Mouse (Mus musculus) adrenal gland, adult 18-20 months (tissue): ENCODE measurements around the gene Wnt3a. TPM values are rescaled to one million over a fixed set of nuclear protein-coding genes. Genes with fewer than 3 reads are reported as not detected.
"Not testable (repeated sequence)": the region's sequence is repeated elsewhere in the genome, so short reads cannot be mapped to it uniquely, and the experiment has no call there.

Source experiments
- DNase-seq, 2 experiments: peaks; one replicate each; pipeline ENCODE4 v3.0.0; 2021 to 2022; ENCODE audit warnings: low spot score in 2 of 2
- total RNA-seq, 2 experiments: library from RNA; stranded (reverse); gene quantifications; 1 replicate in 1 of 2; 2 replicates in 1 of 2; pipeline ENCODE4 v1.2.3; 2021

The Wnt3a gene
- total RNA-seq, 2 experiments from 2014 or later: not detected

- no peak for DNase-seq
Measured at GRCm38 (mm10) chr11:59308164-59308542, 17.6 kb upstream of the Wnt3a start.

- DNase-seq: peak; percentile 81 to 83
Measured at GRCm38 (mm10) chr11:59307422-59308163, 17.0 kb upstream of the Wnt3a start.

DNA sequence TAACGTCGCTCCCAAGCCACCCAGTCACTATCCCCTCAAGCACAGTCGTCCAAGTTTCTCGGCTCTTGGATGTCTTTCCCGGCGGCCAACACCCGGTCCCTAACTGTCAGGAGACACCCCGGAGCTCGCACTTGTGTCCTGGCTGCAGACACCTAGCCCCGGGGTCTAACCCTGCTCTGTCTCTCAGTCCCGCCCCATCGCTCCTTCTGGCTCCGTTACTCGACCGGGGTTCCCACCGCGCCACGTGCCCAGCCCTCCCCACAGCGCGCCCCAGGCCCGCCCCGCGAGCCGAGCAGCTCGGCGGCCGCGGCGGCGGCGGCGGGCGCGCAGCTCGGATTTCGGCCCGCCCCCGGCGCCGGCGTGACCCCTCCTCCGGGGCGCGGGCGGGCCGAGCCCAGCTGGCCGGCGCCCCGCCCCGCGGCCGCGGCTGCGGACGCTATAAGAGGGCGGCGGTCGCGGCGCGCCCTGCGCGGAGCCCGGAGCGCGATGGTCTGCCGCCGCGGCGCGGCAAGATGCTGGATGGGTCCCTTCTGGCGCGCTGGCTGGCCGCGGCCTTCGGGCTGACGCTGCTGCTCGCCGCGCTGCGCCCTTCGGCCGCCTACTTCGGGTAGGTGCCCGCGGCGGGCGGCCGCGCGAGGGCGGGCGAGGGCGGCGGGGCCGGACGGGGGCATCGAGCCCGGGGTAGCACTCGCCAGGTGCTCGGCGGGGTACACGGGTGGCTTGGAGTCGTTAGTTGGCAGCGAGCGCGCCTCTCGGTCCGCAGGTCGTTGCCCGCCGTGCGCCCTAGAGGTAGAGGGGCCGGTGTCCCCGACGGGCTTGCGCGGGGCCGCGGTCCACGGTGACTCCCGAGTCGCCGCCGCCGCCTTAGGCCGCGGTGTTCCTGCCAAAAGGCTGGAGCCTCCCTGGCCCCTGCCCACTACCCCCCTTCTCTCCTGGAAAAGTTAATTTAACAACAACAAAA, 16.2 kb upstream of the Wnt3a start, which contains the start of gene Wnt9a:
Gene Wnt9a (plus strand): TSS at position 468 of the 961 bp plus-strand sequence.
- DNase-seq: peak; percentile 67 to 74

DNA sequence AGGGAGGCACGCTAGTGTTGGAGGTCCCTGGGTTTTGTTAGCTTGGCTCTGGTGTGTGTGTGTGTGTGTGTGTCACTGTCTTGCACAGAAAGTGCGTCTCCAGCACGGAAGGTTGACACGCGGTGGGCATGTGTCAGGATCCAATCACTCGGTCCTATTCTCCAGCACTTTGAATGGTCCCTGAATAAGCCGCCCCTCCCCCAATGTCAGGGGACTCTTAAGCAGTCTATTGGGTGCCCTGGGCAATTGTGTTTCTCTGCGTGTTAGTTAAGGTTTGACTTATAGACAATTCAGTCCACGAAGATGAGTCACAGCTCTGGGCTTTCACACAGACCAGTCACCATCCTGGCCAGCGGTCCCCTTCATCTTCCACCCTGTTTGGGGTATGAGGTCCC, 15.3 kb upstream of the Wnt3a start:
- DNase-seq: no peak

- no peak for DNase-seq
Measured at GRCm38 (mm10) chr11:59305008-59305820, 14.7 kb upstream of the Wnt3a start.

DNA sequence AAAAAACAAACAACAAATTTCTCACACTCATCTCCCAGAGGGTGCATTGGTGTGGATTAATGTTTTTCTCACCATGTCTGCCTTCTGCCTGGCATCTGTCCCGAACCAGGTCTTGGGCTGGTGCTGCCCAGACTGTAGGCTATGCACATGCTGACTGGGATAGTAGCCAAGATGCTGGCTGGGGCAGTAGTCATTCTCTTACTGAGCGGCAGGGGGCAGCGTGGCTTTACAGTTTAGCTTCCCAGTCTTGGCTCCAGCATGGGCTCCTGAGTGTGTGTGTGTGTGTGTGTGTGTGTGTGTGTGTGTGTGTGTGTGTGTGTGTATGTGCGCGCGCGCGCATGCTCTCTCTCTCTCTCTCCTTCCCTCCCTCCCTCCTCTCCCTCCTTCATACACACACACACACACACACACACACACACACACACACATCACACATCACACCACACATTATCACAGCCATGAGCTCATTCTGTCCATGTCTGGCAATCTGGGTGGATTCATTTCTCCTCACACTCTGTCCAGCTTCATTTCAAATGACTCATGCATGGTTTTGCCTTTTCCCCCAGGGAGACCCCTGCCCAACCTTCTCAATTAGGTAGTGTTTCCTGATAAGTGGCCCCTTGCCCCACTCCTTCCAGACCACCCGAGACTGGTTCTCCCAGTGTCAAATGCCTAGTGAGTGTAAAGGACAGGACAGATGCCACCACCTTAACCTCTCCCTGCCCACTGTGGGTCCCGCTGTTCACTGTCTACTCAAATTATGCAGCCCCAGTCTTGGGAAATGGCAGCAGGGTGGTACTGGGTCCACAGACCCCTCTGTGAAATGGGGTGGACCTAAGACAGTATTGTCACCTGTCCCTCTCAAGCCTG, 12.4 kb upstream of the Wnt3a start:
- DNase-seq: peak; percentile 74 to 75

DNA sequence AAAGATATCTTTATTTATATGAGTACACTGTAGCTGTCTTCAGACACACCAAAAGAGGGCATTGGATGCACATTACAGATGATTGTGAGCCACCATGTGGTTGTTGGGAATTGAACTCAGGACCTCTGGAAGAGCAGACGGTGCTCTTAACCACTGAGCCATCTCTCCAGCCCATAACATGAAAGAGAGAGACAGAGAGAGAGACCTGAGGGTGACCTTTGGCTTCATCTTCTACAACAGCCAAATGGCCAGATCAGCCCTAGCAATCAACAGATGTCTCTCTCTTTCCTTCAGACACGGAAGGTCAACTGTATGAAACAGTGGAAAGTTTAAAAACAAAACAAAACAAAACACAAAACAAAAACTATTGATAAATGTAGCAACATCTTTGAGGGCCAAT, 10.5 kb upstream of the Wnt3a start:
- DNase-seq: not testable (repeated sequence)

GRCm38 (mm10) chr11:59300185-59300584, 9.6 kb upstream of the Wnt3a start:
- DNase-seq: no peak

DNA sequence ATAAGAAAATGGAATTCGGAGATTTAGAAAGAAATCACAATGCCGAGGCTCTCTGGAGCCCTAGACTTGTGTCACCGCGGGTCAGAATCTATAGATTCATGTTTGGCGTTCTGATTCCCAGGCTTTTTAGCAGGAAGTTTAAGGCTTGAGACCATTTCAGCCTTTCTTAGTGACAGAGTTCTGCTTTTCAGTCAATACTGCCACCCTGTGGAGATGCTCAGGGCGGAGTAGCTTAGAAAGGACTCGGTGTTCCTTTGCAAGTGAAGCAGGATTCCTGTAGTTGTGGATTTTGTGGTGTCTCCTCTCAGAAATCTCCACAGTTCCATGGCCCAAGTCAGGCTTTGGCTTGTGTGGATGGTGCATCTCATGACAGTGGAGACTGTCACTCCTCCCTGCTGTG, 7.4 kb upstream of the Wnt3a start:
- no peak for DNase-seq

GRCm38 (mm10) chr11:59293616-59294015, 3.1 kb upstream of the Wnt3a start:
- DNase-seq: peak; percentile 37 to 56

- DNase-seq: no peak
Measured at GRCm38 (mm10) chr11:59289706-59290105, 846 bp downstream of the Wnt3a start.

- no peak for DNase-seq
Measured at GRCm38 (mm10) chr11:59284146-59284545, 6.4 kb downstream of the Wnt3a start.

GRCm38 (mm10) chr11:59282933-59283332, 7.6 kb downstream of the Wnt3a start:
- no peak for DNase-seq

GRCm38 (mm10) chr11:59282111-59282510, 8.4 kb downstream of the Wnt3a start:
- no peak for DNase-seq

GRCm38 (mm10) chr11:59278047-59278446, 12.5 kb downstream of the Wnt3a start:
- no peak for DNase-seq

GRCm38 (mm10) chr11:59276877-59277276, 13.7 kb downstream of the Wnt3a start:
- no peak for DNase-seq

- no peak for DNase-seq
Measured at GRCm38 (mm10) chr11:59274184-59274583, 16.4 kb downstream of the Wnt3a start.

DNA sequence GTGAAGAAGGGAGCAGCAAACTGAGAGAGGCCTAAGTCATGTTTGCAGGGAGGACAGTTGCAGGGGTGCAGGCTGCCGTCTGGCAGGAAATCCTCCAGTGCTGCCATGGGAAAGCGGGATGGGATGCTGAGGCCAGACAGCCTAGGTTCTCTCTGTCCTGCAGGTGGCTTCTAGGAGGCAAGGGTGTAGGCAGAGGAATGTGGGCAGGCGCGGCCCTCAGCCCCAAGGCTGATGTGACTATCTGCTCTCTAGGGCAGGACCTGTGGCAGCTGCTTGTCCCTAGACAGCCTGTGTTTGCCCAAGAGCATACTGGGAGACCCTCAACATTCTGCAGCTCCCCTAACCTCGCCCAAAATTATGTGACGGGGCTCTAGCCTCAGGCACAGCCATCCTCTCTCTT, 23.8 kb downstream of the Wnt3a start:
- no peak for DNase-seq

DNA sequence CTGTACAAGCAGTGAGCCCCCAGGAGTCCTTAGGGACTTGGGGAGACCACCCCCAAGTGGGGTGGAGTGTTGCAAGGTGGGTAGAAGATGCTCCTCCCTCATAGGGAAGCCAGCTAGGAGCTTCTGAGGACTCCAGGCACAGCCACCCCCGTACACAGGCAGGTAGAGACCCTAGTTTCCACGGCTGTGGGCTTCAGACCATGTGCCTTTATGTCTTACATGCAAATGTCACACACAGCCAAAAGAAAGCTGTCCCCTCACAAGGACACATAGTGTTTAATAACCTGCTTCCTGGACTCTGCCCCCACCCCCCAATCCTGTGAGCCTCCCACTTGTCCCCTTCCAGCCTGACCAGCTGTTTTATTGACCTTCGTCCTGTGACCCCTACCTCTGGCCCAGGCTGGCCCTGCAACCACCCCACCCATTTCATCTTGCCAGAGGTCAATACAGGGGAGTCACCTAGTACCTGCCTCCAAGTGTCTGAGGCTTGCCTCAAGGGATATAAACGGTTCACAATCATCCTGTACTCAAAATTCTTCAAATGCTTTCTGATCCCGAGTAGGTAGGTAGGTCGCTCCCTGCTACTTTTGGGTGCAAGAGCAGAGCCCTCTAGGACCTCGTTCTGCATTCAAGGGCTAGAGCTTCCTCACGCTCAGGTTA, 25.3 kb downstream of the Wnt3a start:
- no peak for DNase-seq

- no peak for DNase-seq
Measured at GRCm38 (mm10) chr11:59264593-59264992, 26.0 kb downstream of the Wnt3a start.
